Comparison of ENCODE assay signal across 18 mouse cellular contexts in the genomic region with DNA sequence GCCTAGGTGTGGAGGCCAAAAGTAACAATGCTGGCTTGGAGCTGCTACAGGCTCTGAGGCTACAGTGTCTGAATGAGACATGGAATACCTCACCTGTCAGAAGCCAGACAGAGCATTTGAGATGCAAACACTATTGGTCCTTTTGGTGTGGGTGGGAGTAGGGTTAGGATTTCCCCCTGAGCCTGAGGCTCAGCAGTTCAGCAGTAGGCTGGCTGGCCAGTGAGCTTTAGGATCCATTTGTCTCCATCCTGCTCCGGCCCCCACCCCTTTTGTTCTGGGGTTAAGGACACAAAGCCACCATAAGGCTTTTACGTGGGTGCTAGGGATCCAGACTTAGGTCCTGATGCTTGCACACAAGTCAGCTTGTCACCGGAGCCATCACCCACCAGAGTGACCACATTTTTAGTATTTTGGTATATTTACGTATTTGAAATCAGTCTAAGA. TPM values are rescaled to one million over a fixed set of nuclear protein-coding genes. Genes with fewer than 3 reads are reported as not detected.
DNase-seq lines count a peak whose midpoint lies in the region; ATAC-seq lines count a peak whose summit lies in the region.
"Had no signal": no experiment of that assay in that cellular context is flagged by ENCODE, and none has a peak within 500 bp of the region (broad histone marks: within the 10 kb centered on the region; RNA-seq: fewer than 3 reads in every experiment).

No protein-coding gene starts in this region.

- DNase-seq in heart, adult 11 months, result peak; percentile 59
- no peak for DNase-seq in heart, adult 8-10 months (ENCODE audit: low spot score)
- DNase-seq in testis, postnatal 14 days (ENCODE audit: low spot score), result peak; percentile 40
- DNase-seq in testis, postnatal 10 days (ENCODE audit: low spot score), result no peak
- DNase-seq in R1 (ENCODE audit: low read depth, low spot score), result peak; percentile 91
- no peak for DNase-seq in kidney, postnatal 36 days
- DNase-seq: adrenal gland, postnatal 25 days; cerebellum, adult 18-20 months; cerebellum, adult 9-11 months; cerebellum, postnatal 36 days; gastrocnemius, adult 2 months; gastrocnemius, postnatal 25 days; heart, postnatal 14 days; kidney, adult 8-10 months had no signal

- ATAC-seq in activated CD4-positive, CD25-positive, alpha-beta regulatory T cell, adult 4 months, result no peak
- ATAC-seq: intestine, postnatal 0 days had no signal

RNA-seq across cellular contexts. Expression of a gene that starts 53.9 kb away (rescaled TPM):
- total RNA-seq in heart, adult 8-10 months (2022), result 10 to 100 TPM; 17.2 to 21.1 (median 19.8) TPM
- 1 to 10 TPM; 1.1 to 1.5 TPM for polyA plus RNA-seq in activated CD4-positive, CD25-positive, alpha-beta regulatory T cell, adult 4 months (2017; shearing (Covaris generic))
- total RNA-seq: CH12.LX; granulocyte monocyte progenitor cell, adult 5-6 weeks had no signal

Comparison
In these comparisons a context has a peak if more than half of its experiments do, and no peak if none do; other contexts are left out.
1. DNase-seq: peak in heart, adult 11 months (single experiment), testis, postnatal 14 days (single experiment) and R1 (single experiment); none in heart, adult 8-10 months (single experiment), testis, postnatal 10 days (single experiment) and kidney, postnatal 36 days (0 of 2).